Mouse (Mus musculus) lung, embryonic 16.5 days (tissue): ENCODE measurements around the gene Ugt1a6b. TPM values are rescaled to one million over a fixed set of nuclear protein-coding genes. Genes with fewer than 3 reads are reported as not detected.

Experiments used
- polyA plus RNA-seq: library from polyadenylated mRNA; unstranded; fragments of >200 nt; fragmentation: Nextera tagmentation; extraction: Ambion mirVana; gene quantifications from 2 replicates; pipeline ENCODE4 v1.2.1, GENCODE M21; 2015

The Ugt1a6b gene
- polyA plus RNA-seq, 1 experiment from 2014 or later: 0.43 TPM

Other genes with a start within 250 kb of the Ugt1a6b start
- gene Dgkd, start 250.0 kb upstream of the Ugt1a6b start, polyA plus RNA-seq: 32.9 and 33.9 TPM in 2 replicates
- 35.4 and 36.3 TPM in 2 replicates for gene Usp40, start 94.7 kb upstream of the Ugt1a6b start, polyA plus RNA-seq
- not detected in 2 replicates for gene Ugt1a10, start 47.9 kb upstream of the Ugt1a6b start, polyA plus RNA-seq
- not detected in 2 replicates for gene Ugt1a9, start 32.5 kb upstream of the Ugt1a6b start, polyA plus RNA-seq
- not detected in 2 replicates for gene Ugt1a8, start 15.4 kb upstream of the Ugt1a6b start, polyA plus RNA-seq
- gene Ugt1a7c, start 8.2 kb upstream of the Ugt1a6b start, polyA plus RNA-seq: 2.3 TPM in 2 replicates
- 3.7 and 3.9 TPM in 2 replicates for gene Ugt1a6a, start 31.6 kb downstream of the Ugt1a6b start, polyA plus RNA-seq
- not detected in 2 replicates for gene Ugt1a5, start 62.8 kb downstream of the Ugt1a6b start, polyA plus RNA-seq
- not detected in 2 replicates for gene Ugt1a2, start 97.3 kb downstream of the Ugt1a6b start, polyA plus RNA-seq
- 4.1 and 6.5 TPM in 2 replicates for gene Dnajb3, start 102.5 kb downstream of the Ugt1a6b start, polyA plus RNA-seq
- gene Ugt1a1, start 108.7 kb downstream of the Ugt1a6b start, polyA plus RNA-seq: not detected in 2 replicates
- gene Mroh2a, start 123.7 kb downstream of the Ugt1a6b start, polyA plus RNA-seq: 1.0 and 1.7 TPM in 2 replicates
- 184 and 186 TPM in 2 replicates for gene Hjurp, start 174.4 kb downstream of the Ugt1a6b start, polyA plus RNA-seq
- gene Trpm8, start 174.4 kb downstream of the Ugt1a6b start, polyA plus RNA-seq: 0.04 TPM in 1 of 2 replicates, not detected in the other